Mouse (Mus musculus): ENCODE measurements around the gene Olfr654.

Olfr654 gene

DNA sequence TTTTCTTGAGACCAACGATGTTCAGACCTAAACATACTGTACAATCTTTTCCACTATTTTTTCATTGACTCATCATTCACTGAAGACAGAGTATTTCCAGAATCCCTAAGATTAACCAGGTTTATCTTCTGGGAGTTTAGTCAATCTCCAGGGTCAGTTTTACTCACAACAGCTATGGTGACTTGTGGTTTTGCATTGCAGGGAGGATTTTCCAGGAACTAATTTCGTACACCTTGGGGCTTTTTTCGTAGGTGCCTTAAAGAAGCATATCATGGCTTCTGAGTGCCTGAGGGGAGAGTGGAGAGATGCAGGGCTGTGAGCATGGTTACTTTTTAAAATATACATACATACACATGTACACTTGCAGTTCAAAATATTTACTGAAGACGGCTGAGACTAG lies at the start of gene Olfr654:
Gene Olfr654, plus strand, starts transcription at position 301 of the 400 bp plus-strand sequence.
- no peak for DNase-seq

DNA sequence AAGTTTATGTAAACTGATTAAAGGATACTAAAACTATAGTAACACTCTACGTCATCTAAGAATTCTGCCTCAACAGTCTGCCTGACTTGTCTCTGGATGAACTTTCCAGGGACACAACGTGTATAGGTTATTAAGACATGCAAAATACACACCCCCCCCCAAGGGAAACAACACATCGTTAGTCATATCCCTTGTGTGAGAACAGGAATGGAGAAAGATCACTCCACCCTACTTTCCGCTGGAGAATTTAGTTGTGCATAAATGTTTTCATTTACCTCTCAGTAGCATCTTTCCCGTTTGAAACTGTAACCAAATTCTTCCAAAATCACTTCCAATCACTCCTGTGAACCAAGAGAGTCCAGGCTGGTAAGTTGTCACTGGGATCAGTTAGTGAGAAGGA lies 37.0 kb upstream of the Olfr654 start, which contains the start of gene Olfr651:
Gene Olfr651, plus strand, starts transcription at position 301 of the 400 bp plus-strand sequence.
- DNase-seq = no peak

DNA sequence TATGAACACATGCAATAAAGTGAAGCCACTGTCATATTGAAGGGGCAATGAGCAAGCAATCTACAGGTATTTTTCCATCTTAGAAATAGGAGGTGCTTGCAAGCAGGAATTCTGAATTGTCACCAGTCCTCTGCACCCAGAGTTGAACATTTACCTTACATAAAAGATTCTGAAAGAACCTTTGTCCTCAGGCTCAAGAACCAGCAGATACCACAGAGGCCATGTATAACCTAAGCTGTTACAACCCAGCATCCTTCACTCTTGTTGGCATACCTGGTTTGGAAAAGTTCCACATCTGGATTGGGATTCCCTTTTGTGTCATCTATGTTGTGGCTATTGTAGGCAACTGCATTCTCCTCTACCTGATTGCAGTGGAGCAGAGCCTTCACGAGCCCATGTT lies 34.1 kb upstream of the Olfr654 start:
- no peak for DNase-seq

DNA sequence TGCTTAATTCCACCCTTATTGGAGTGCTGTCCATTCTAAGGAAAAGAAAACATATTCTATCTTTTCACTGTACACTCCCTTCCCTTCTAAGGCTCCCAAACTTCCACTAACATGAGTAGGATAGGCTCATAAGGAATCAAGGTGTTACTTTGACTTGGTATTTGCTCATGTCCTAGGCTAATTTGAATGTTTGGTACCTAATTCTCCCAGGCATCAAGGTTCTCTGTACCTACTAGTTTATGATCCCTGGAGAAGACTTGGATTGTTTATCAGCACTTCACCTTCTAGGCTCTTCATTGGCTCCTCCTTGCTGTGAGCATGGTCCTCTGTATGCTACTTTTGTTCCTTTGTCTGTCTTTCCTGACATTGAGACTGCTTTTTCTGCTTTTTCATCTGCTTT lies 26.2 kb upstream of the Olfr654 start, which contains the start of gene Olfr652:
Gene Olfr652, plus strand, starts transcription at position 301 of the 400 bp plus-strand sequence.
- DNase-seq = no peak

DNA sequence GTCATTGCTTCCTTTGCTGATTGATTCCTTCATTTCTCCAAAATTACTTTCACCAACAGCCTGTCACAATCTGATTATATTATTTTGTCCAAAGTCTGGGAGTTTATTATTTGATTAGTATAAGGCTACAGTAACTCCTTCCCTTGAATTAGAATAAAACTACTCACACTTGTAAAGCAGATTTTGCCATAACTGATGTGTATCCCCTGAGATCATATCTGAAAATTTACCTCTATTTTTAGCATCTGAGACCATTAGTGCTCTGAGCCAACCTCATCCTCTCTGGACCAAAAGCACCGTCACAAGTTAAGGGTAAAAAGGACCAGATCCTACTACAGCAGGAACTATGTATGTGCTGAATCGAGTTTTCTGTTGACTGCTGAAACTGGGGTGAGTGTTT lies 9.8 kb upstream of the Olfr654 start, which contains the start of gene Olfr653:
Gene Olfr653, plus strand, starts transcription at position 301 of the 400 bp plus-strand sequence.
- DNase-seq = no peak

DNA sequence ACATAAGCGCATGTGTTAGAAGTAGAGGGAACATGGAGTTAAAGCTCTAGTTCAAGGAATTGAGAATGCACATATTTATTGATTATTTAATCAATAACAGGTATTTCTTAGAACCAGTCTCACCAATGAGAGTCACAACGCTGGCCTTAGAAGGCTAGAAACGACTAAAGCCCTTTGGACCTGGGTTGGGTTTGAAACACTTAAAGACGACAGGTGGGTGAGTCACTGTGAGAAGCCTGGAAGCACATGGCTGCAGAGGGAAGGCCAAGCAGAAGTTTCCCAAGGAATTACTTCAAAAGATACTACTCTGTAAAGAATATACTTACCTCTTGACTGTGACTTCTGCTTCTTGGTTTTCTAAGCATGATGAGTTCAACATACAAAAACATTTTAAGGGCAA lies 6.0 kb upstream of the Olfr654 start:
- no peak for DNase-seq

DNA sequence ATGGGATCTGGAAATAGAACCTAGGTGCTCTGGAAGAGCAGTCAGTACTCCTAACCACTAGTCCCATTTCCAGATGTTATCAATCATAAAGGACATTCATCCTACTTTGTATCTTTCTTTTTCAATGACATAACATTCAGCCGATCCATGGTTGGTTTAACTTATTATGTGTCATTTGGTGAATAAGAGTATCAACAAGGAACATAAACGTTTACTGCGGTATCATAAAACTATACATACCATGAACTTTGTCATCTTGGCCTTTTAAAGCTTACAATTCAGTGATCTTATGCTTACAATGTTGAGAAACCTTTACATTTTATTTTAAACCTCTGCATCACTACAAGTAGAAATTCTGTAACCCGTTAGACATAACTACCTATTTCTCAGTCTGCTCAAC lies 5.4 kb upstream of the Olfr654 start:
- DNase-seq = no peak

DNA sequence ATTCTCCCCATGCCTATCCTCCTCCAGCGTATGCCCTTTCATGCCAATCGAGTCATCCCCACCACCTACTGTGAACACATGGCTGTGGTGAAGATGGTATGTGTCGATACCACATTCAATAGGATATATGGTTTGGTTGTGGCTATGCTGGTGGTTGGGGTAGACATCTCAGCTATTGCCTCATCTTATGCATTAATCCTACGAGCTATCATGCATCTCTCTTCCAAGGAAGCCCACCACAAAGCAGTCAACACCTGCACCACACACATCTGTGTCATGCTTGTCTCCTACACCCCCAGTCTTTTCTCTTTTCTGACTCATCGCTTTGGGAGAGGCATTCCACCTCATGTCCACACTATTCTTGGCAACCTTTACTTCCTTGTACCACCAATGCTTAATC lies 1.4 kb downstream of the Olfr654 start:
- no peak for DNase-seq

DNA sequence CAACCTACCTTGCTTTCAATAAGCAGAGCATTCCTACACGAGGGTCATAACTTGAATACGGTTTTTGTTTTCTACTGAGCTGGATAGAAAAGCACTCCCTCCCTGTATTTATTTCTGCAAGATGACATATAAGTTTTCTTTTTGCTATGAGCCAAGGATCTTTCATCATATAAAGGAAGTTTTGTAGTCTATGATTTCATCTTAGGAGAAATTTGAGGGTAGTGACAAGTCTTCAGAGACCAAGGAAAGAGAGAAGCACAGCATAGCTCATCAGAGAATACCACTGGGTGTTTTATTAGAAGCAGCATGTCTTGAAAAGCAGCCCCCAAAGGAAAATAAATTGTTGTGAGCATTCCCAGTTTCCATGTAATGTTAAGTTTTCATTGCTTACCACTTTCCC lies 14.9 kb downstream of the Olfr654 start, which contains the start of gene Olfr655:
Gene Olfr655, minus strand, starts transcription at position 101 of the 400 bp plus-strand sequence.
- DNase-seq = no peak

DNA sequence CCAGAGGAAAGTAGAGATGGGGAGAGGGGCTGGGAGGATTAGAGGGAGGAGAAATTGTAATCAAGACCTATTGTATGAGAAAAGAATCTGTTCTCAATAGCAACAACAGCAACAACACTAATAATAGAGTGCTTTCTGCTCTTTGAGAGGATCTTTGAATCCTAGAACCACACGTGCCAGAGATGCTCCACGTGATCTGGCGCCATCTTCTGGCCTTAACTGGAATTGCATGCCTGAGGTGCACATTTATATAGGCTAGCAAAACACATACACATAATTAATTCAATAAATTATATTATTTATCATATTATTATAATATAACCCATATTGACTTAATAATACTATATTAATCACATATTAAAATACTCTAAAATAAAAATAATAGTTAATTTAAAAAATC lies 16.3 kb downstream of the Olfr654 start:
- DNase-seq = peak; percentile 17

DNA sequence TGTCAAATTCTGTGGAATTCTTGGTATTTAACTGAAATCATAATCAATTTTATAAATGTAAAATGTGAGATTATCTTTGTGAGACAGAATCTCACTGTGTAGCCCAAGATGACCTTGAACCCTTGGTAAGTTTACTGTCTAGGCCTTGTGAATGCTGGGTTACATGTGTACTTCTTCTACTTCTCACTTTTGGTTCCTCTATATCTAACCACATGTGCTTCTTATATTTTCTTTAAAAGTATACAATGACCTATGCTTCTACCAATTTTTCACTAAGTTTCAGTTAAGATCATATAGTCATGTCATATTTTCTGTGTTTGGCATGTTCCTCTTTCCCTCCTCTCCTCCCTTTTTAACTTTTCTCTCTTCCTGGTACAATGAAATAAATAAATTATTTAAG lies 17.9 kb downstream of the Olfr654 start:
- no peak for DNase-seq

DNA sequence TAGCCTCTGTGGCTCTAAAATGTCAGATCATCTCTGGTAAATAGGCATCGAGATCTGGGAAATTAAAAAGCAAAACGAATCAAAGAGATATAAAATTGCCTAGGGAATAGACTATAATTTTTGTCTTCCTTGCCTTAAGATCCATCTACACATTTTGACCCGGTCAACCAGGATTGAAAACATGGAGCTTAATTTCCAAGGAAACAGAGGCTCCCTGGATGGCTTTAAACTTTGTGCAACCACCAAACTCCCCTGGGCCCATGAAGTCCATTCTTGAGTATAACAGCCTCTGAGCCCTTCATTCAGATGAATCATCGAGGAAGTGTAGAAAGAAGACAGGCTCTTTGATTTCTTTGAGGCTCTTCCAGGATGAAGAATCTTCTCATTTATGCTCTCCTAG lies 26.8 kb downstream of the Olfr654 start, which contains the start of gene Olfr656:
Gene Olfr656, plus strand, starts transcription at position 301 of the 400 bp plus-strand sequence.
- DNase-seq = no peak

DNA sequence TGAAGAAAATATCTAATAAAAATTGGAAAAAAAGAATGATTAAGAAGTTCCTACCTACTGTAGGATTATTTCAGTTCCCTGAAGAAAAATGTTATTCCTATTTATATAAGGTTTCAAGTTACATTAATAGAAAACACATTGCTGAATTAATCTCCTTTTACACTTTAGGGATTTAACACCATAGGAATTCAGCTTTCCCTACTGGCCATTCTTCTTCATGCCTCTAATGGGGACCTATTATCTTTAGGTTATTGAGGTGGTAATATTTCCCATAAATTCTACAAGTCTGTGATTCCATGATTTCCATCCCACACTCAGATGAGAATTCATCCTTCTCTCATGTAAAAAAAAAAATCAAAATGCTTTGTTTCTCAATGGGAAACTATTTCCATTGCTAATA lies 37.7 kb downstream of the Olfr654 start, which contains the start of gene Olfr657:
Gene Olfr657, plus strand, starts transcription at position 301 of the 400 bp plus-strand sequence.
- no peak for DNase-seq
